Mouse (Mus musculus) embryonic fibroblast, embryonic 13.5 days (primary cell): ENCODE results near the gene Ifitm10. TPM values are rescaled to one million over a fixed set of nuclear protein-coding genes. Genes with fewer than 3 reads are reported as not detected.
"Not testable (repeated sequence)": the region's sequence is repeated elsewhere in the genome, so short reads cannot be mapped to it uniquely, and the experiment has no call there.

Source experiments
- H3K27ac ChIP-seq: 2 replicates; pipeline ENCODE4 v1.5.1; 2012; ENCODE audit warnings: low read length, control low read depth, inconsistent platforms; ENCODE audit not compliant: insufficient read depth
- H3K4me1 ChIP-seq: 2 replicates; pipeline ENCODE4 v1.6.1; 2011; ENCODE audit warnings: low read length; ENCODE audit not compliant: control insufficient read depth, insufficient read depth
- H3K4me3 ChIP-seq: 2 replicates; pipeline ENCODE4 v1.5.1; 2011; ENCODE audit warnings: mild to moderate bottlenecking, control low read depth, low read length; ENCODE audit not compliant: insufficient read depth
- CTCF ChIP-seq: IDR thresholded peaks from 2 replicates; pipeline ENCODE4 v1.5.1; 2011; ENCODE audit warnings: mild to moderate bottlenecking, control low read depth, low read length, moderate library complexity, borderline replicate concordance; ENCODE audit not compliant: insufficient read depth
- POLR2A ChIP-seq: IDR thresholded peaks from 2 replicates; pipeline ENCODE4 v1.6.1; 2011; ENCODE audit warnings: low read depth, mild to moderate bottlenecking, control low read depth, low read length, moderate library complexity
- polyA plus RNA-seq: library from polyadenylated mRNA; stranded (reverse); fragments of >200 nt; gene quantifications from 2 replicates; pipeline ENCODE4 v1.2.4, GENCODE M21; 2011; ENCODE audit warnings: low read depth; ENCODE audit not compliant: missing spikeins, insufficient read length

Gene Ifitm10
- polyA plus RNA-seq, 1 experiment: 6.5 TPM

DNA sequence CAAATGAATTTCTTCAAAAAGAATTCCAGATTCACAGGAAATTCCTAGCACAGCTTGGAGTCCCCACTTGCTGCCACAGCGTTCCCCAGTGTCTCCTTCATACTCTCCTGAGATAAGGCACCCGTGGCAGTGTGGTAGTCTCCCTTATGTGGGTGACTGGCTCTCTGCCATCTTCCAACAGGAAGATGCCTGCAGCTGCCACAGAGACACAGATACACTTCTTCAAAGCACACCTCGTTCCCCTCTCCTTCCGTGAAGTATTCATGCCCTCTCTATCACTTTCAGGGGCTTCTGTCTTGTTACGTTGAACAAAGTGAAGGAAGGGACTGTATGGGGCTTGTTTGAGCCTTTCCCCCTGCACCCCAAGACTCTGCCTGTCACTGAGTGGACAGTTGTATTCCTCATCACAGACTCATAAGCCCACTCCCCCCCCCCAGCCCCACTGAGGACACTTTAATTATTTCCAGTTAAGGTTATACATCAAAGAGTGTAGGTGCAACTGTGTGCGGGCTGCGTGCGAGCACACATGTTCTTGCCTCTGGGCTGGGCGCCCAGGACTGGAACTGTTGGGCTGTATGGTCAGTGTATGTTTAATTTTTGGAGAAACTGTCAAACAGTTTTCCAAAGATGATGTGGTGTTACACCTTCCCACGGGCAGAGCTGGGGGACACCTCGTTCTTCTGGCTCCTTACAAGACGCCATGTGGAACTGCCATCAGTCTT, 50.0 kb downstream of the Ifitm10 start:
- Histone ChIP-seq H3K27ac (no peak overlapping the region), H3K4me3 (no peak overlapping the region), H3K4me1 (no peaks in the 10 kb centered on the region)
- TF ChIP-seq CTCF: no peak
- TF ChIP-seq POLR2A: no peak

GRCm38 (mm10) chr7:142322641-142323040, 50.9 kb downstream of the Ifitm10 start:
- TF ChIP-seq POLR2A: no peak
- no peak for TF ChIP-seq CTCF
- Histone ChIP-seq H3K27ac (no peak overlapping the region), H3K4me1 (no peaks in the 10 kb centered on the region), H3K4me3 (no peak overlapping the region)

DNA sequence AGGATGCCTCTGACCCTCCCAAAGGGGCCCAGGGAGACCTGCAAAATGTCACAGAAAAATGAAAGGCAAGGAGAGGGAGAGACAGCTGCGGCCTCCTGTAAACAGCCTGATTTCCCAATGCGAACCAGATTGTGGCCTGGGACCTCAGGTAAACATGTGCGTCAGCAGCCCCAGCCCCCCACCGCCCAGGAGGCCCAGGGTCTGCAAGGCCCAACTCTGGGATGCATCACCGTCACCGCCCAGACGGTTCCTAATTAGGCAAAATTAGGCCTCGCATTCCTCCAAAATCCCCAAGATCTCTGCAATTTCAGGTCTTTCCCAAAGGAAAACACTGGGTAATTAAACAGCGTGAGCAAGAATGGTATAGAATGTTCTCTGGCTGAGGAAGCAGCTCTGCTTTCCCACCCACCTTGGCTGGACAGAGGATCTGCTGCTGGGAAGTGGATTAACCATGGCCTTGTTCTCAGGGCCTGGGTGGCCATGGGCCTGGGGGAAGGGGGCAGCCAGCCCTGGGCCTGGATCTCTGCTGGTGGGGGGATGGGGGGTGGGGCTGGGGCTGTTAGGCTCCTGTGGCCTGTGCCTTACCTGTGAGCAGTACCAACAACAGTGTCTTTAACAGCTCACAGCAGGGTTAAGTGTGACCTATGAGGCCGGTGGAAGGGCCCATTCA, 51.8 kb downstream of the Ifitm10 start:
- not testable (repeated sequence) for H3K4me3 ChIP-seq, H3K27ac ChIP-seq, H3K4me1 ChIP-seq

- Histone ChIP-seq H3K4me1 (no peaks in the 10 kb centered on the region), H3K4me3 (no peak overlapping the region), H3K27ac (no peak overlapping the region)
- TF ChIP-seq CTCF (no peak), POLR2A (no peak)
Observed at GRCm38 (mm10) chr7:142320906-142321305, 52.6 kb downstream of the Ifitm10 start.

GRCm38 (mm10) chr7:142319124-142319523, 54.4 kb downstream of the Ifitm10 start:
- no peak for TF ChIP-seq CTCF
- TF ChIP-seq POLR2A: no peak
- H3K27ac ChIP-seq: no peak overlapping the region
- no peak overlapping the region for H3K4me3 ChIP-seq
- no peaks in the 10 kb centered on the region for H3K4me1 ChIP-seq

DNA sequence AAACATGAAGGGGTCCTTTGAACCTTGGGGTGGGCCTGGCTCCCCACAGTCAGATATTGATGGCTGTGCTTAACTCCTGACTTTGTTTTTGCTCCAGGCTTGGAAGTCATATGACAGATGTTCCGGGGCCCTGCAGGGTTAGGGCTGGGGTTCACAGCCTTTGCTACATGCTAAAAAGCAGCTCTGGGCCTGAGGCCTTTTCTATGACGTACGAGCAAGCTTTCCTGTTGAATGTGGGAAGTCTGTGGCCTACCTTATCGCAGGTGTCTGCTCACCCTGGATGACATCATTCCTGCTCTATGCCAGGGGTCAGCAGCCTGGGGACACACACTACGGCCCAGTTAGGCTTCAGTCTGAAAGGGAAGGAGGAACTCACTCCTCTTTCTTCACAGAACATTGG, 56.3 kb downstream of the Ifitm10 start:
- no peak for TF ChIP-seq POLR2A
- no peak for TF ChIP-seq CTCF

DNA sequence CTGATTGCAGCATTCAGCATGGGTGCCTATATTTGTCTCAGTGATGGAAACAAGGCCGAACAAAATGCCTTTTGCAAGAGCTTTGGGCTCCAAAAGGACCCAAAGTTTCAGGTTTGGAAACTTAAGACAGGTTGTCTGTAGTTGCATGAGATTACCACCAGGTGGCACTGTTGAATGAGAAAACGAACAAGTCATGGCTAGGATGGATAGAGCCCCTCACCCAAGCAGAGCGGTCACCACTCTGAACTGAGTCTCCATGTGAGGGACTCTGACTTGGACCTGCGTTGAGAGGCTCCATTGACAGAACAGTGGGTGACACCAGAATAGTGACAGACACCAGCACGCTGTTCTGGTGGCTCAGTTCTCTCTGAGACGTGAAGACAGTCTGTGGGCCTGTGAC, 57.0 kb downstream of the Ifitm10 start:
- TF ChIP-seq CTCF: 0 out of 2 replicates have a peak, but pooled peaks have one; percentile 21
- no peak for TF ChIP-seq POLR2A
- Histone ChIP-seq H3K4me1 (no peaks in the 10 kb centered on the region), H3K27ac (no peak overlapping the region)

More for the DNA sequence above, 56.3 kb downstream of the Ifitm10 start:
- no peaks in the 10 kb centered on the region for H3K4me1 ChIP-seq
- H3K4me3 ChIP-seq: no peak overlapping the region
- no peak overlapping the region for H3K27ac ChIP-seq

DNA sequence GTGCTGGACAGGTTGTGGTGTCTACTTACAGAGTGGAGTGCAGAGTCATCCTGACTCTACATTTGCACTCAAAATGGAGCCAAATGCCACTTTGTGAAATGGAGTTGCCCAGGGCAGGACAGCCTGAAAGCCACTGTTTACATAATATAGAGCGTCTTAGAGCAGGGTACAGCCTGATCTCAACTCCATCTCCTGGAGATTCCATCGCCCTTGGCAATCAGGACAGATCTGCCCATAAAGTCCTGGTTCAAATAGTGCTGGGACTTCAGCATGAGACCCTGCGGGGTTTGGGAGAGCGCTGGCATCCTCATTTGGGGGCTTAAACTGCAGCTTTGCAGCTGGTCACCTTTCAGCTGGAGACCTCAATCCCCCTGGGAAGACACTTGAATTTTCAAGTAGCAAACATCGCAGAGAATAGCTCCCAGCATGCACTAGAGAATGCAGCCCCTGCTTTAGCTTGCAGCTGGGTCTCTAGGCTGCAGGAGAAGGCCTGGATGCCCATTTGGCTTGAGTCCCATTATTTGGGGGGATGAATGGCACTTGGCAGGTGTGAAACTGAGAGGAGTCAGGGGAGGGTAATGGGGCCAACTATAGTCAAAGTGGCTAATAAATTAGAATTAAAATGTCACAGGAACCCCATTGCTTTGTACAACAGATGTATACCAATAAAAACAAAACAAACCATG, 58.8 kb downstream of the Ifitm10 start:
- Histone ChIP-seq H3K27ac (no peak overlapping the region), H3K4me3 (no peak overlapping the region), H3K4me1 (no peaks in the 10 kb centered on the region)
- TF ChIP-seq CTCF: no peak
- no peak for TF ChIP-seq POLR2A

More for the DNA sequence above, 57.0 kb downstream of the Ifitm10 start:
- no peak overlapping the region for H3K4me3 ChIP-seq

- H3K4me1 ChIP-seq, H3K27ac ChIP-seq, H3K4me3 ChIP-seq: not testable (repeated sequence)
Observed at GRCm38 (mm10) chr7:142303929-142304328, 69.6 kb downstream of the Ifitm10 start.

GRCm38 (mm10) chr7:142303249-142303648, 70.3 kb downstream of the Ifitm10 start, which contains the start of gene Krtap5-4:
Gene Krtap5-4, plus strand, starts transcription at chr7:142303549.
- TF ChIP-seq POLR2A: no peak
- TF ChIP-seq CTCF: no peak
- Histone ChIP-seq H3K4me1 (no peaks in the 10 kb centered on the region), H3K27ac (no peak within 1 kb of the TSS), H3K4me3 (no peak within 1 kb of the TSS)

DNA sequence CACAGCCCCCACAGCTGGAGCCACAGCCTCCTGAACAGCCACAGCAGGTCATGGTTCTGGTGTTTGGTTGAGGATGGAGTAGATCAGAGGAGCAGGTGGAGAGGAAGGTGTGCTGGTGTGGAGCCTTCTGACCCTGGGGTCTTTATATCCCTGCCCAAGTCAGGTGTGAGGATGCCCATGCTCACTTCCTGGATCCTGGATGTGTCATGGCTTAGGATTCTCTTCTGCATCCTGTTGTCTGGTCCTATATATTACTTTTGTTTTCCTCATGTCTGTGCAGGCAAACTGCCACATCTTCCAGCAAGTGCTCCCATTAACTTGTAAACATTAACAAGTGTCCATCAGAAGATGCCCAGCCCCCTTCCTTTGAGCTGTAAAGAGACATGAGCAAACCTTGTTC, 76.5 kb downstream of the Ifitm10 start, which contains the start of gene Krtap5-1:
TSS of gene Krtap5-1 (minus strand) at position 101 of the 400 bp plus-strand sequence.
- not testable (repeated sequence) for H3K4me1 ChIP-seq, H3K27ac ChIP-seq, H3K4me3 ChIP-seq

GRCm38 (mm10) chr7:142296108-142296507, 77.4 kb downstream of the Ifitm10 start:
- H3K4me1 ChIP-seq, H3K27ac ChIP-seq, H3K4me3 ChIP-seq: not testable (repeated sequence)
